In genomic region chr4:58400861-58401341, GRCm38 (mm10) we compare ENCODE assay signal across 8 mouse cellular contexts.
A peak's percentile ranks its signal among the peaks of the same experiment; 100 is the strongest.
DNase-seq lines count a peak whose midpoint lies in the region; ATAC-seq and TF ChIP-seq lines count a peak whose summit lies in the region.
"Had no signal": no experiment of that assay in that cellular context is flagged by ENCODE, and none has a peak within 500 bp of the region (broad histone marks: within the 10 kb centered on the region; RNA-seq: fewer than 3 reads in every experiment).

No protein-coding gene starts in this region.

- H3K9me3 ChIP-seq in midbrain, embryonic 11.5 days (ENCODE audit: control insufficient read depth, low read length) = no peaks in the 10 kb centered on the region
- no peaks in the 10 kb centered on the region for H3K9me3 ChIP-seq in kidney, embryonic 14.5 days (ENCODE audit: control insufficient read depth, low read length)

- H3K4me2 ChIP-seq in myocyte (ENCODE audit: low read depth) = peak overlapping the region; percentile 53
- no peak overlapping the region for H3K4me2 ChIP-seq in midbrain, embryonic 11.5 days
- no peak overlapping the region for H3K4me2 ChIP-seq in kidney, embryonic 14.5 days (replicated peaks; ENCODE audit: low read depth, low read length)

- H3K36me3 ChIP-seq in myocyte (ENCODE audit: control insufficient read depth, insufficient read depth) = no peaks in the 10 kb centered on the region
- H3K36me3 ChIP-seq in midbrain, embryonic 11.5 days (ENCODE audit: control insufficient read depth, insufficient read depth, low read length) = no peaks in the 10 kb centered on the region
- no peaks in the 10 kb centered on the region for H3K36me3 ChIP-seq in kidney, embryonic 14.5 days (ENCODE audit: control insufficient read depth, insufficient read depth, low read length)

- ATAC-seq in midbrain, embryonic 11.5 days (ENCODE audit: low FRiP score) = no peak
- ATAC-seq in kidney, embryonic 14.5 days (ENCODE audit: low FRiP score, low TSS enrichment) = no peak

- WGBS in lung, adult 2 months = 63% methylated on average over 12 of the region's 12 CpGs
- WGBS in midbrain, embryonic 11.5 days = 95% methylated on average over 12 of the region's 12 CpGs
- 87% methylated on average over 12 of the region's 12 CpGs for WGBS in kidney, embryonic 14.5 days

- TF ChIP-seq CTCF in lung, adult 2 months (IDR thresholded peaks at IDR 0.05; ENCODE audit: insufficient read depth, low read length) = no peak

- H3K9ac ChIP-seq in midbrain, embryonic 11.5 days (ENCODE audit: low read length) = no peak overlapping the region
- no peak overlapping the region for H3K9ac ChIP-seq in kidney, embryonic 14.5 days (ENCODE audit: low read depth, low read length)

- H3K4me1 ChIP-seq in lung, adult 2 months (ENCODE audit: control insufficient read depth, insufficient read depth, low read length) = no peaks in the 10 kb centered on the region
- H3K4me1 ChIP-seq in midbrain, embryonic 11.5 days (ENCODE audit: control insufficient read depth, insufficient read depth, low read length) = no peaks in the 10 kb centered on the region
- H3K4me1 ChIP-seq in kidney, embryonic 14.5 days (ENCODE audit: control insufficient read depth, insufficient read depth, low read length) = no peaks in the 10 kb centered on the region

- no peaks in the 10 kb centered on the region for H3K79me2 ChIP-seq in myocyte (ENCODE audit: control insufficient read depth, insufficient read depth)

- no peak overlapping the region for H3K4me3 ChIP-seq in lung, adult 2 months (replicated peaks; ENCODE audit: extremely low read depth, low read depth, low read length)
- no peak overlapping the region for H3K4me3 ChIP-seq in myocyte
- no peak overlapping the region for H3K4me3 ChIP-seq in midbrain, embryonic 11.5 days (ENCODE audit: low read depth, low read length)
- no peak overlapping the region for H3K4me3 ChIP-seq in kidney, embryonic 14.5 days (ENCODE audit: low read length)

- DNase-seq in lung, adult 18-20 months = peak; percentile 33 to 40
- DNase-seq in lung, adult 2 months = no peak
- peak; percentile 73 to 77 for DNase-seq in frontal cortex, postnatal 10 days (ENCODE audit: low spot score in 2 of 2)
- peak; percentile 61 for DNase-seq in layer of hippocampus, adult 9-10 months (ENCODE audit: low spot score)
- no peak for DNase-seq in midbrain, embryonic 11.5 days (ENCODE audit: low spot score, missing footprints)

- H3K27me3 ChIP-seq in myocyte (ENCODE audit: control insufficient read depth, insufficient read depth, insufficient read length) = no peaks in the 10 kb centered on the region
- H3K27me3 ChIP-seq in midbrain, embryonic 11.5 days (ENCODE audit: control insufficient read depth, insufficient read depth, low read length) = no peaks in the 10 kb centered on the region
- no peaks in the 10 kb centered on the region for H3K27me3 ChIP-seq in kidney, embryonic 14.5 days (ENCODE audit: control insufficient read depth, insufficient read depth, low read length)

- TF ChIP-seq POLR2A in lung, adult 2 months (IDR thresholded peaks at IDR 0.05; ENCODE audit: borderline replicate concordance, extremely low read depth, low read depth, low read length) = no peak
- TF ChIP-seq POLR2A in myocyte (IDR thresholded peaks at IDR 0.05; ENCODE audit: insufficient read length, low read depth) = no peak

- no peak overlapping the region for H3K27ac ChIP-seq in midbrain, embryonic 11.5 days (ENCODE audit: low read depth, low read length)
- H3K27ac ChIP-seq in kidney, embryonic 14.5 days (ENCODE audit: low read depth, low read length) = no peak overlapping the region
- H3K27ac ChIP-seq: kidney, postnatal 0 days had no signal

- no peak overlapping the region for H3ac ChIP-seq in myocyte (ENCODE audit: control insufficient read depth, insufficient read length)

TF ChIP-seq in myocyte, 11 proteins besides CTCF, POLR2A, EP300 and RAD21:
- TF ChIP-seq POLR2AphosphoS2 (IDR thresholded peaks at IDR 0.05; ENCODE audit: insufficient read length, low read depth) (no peak), CEBPB (IDR thresholded peaks at IDR 0.05; ENCODE audit: insufficient read depth, poor library complexity, severe bottlenecking) (no peak)

Comparison
In these comparisons a context has a peak if more than half of its experiments do, and no peak if none do; other contexts are left out.
1. DNase-seq: peak in lung, adult 18-20 months (2 of 2), frontal cortex, postnatal 10 days (2 of 2) and layer of hippocampus, adult 9-10 months (single experiment); none in lung, adult 2 months (single experiment) and midbrain, embryonic 11.5 days (single experiment).